Mouse (Mus musculus) macrophage (primary cell): ENCODE data around the gene Gss. TPM values are rescaled to one million over a fixed set of nuclear protein-coding genes. Genes with fewer than 3 reads are reported as not detected.

ENCODE experiments used
- H3K27ac ChIP-seq: fragments of 350-480 bp; formaldehyde crosslinking; 2 replicates; pipeline ENCODE4 v1.9.0; 2021
- H3K36me3 ChIP-seq: fragments of 350-480 bp; formaldehyde crosslinking; 2 replicates; pipeline ENCODE4 v1.9.0; 2021; ENCODE audit errors: inconsistent target
- H3K4me3 ChIP-seq: fragments of 350-480 bp; formaldehyde crosslinking; 2 replicates; pipeline ENCODE4 v1.9.0; 2021; ENCODE audit errors: inconsistent target
- H3K79me2 ChIP-seq: fragments of 350-480 bp; formaldehyde crosslinking; 2 replicates; pipeline ENCODE4 v1.9.0; 2021; ENCODE audit errors: inconsistent target
- WGBS: methylation state at CpG from one replicate; pipeline ENCODE4 v1.1.7; 2026; ENCODE audit warnings: inconsistent platforms; ENCODE audit not compliant: missing documents; 5-methylcytosine and 5-hydroxymethylcytosine counted together
- polyA plus RNA-seq: library from polyadenylated mRNA; stranded (reverse); fragments of 250-400 nt; gene quantifications from 3 replicates; pipeline ENCODE4 v1.2.4, GENCODE M21; 2018; ENCODE audit warnings: inconsistent platforms

The Gss gene
- polyA plus RNA-seq, 1 experiment from 2014 or later: 14.6 TPM

- H3K79me2 ChIP-seq: no peaks in the 10 kb centered on the region
- H3K36me3 ChIP-seq: no peaks in the 10 kb centered on the region
- no peak overlapping the region for H3K27ac ChIP-seq
- no peak overlapping the region for H3K4me3 ChIP-seq
Measured at GRCm38 (mm10) chr2:155536292-155536691, 56.3 kb downstream of the Gss start.

GRCm38 (mm10) chr2:155527367-155527766, 65.2 kb downstream of the Gss start:
- H3K27ac ChIP-seq: no peak overlapping the region
- H3K4me3 ChIP-seq: no peak overlapping the region
- 58% methylated on average over 5 of the region's 5 CpGs for WGBS
- no peaks in the 10 kb centered on the region for H3K79me2 ChIP-seq
- H3K36me3 ChIP-seq: no peaks in the 10 kb centered on the region

GRCm38 (mm10) chr2:155524378-155524777, 68.2 kb downstream of the Gss start:
- 44% methylated on average over 1 of the region's 1 CpGs for WGBS
- Histone ChIP-seq H3K79me2 (no peaks in the 10 kb centered on the region), H3K36me3 (no peaks in the 10 kb centered on the region), H3K4me3 (no peak overlapping the region), H3K27ac (no peak overlapping the region)

- H3K36me3 ChIP-seq: no peaks in the 10 kb centered on the region
- H3K79me2 ChIP-seq: no peaks in the 10 kb centered on the region
- no peak overlapping the region for H3K27ac ChIP-seq
- WGBS: 13% methylated on average over 5 of the region's 5 CpGs
- no peak overlapping the region for H3K4me3 ChIP-seq
Measured at GRCm38 (mm10) chr2:155523706-155524105, 68.9 kb downstream of the Gss start.

- H3K27ac ChIP-seq: peak overlapping the region; percentile 44; the same call in 1 of the 2 replicates
- H3K36me3 ChIP-seq: no peaks in the 10 kb centered on the region
- WGBS: 32% methylated on average over 18 of the region's 18 CpGs
- no peaks in the 10 kb centered on the region for H3K79me2 ChIP-seq
- peak overlapping the region; percentile 72 for H3K4me3 ChIP-seq
Measured at GRCm38 (mm10) chr2:155518531-155519270, 73.9 kb downstream of the Gss start.

- H3K27ac ChIP-seq: peak within 1 kb of the TSS; percentile 54
- H3K4me3 ChIP-seq: peak within 1 kb of the TSS; percentile 72
- no peaks in the 10 kb centered on the region for H3K36me3 ChIP-seq
- no peaks in the 10 kb centered on the region for H3K79me2 ChIP-seq
- WGBS: 2% methylated on average over 70 of the region's 70 CpGs
Measured at GRCm38 (mm10) chr2:155517455-155518423, 74.9 kb downstream of the Gss start, which contains the start of the genes Acss2 and Ggt7. TSS of gene Acss2 (plus strand) at chr2:155517948. TSS of gene Ggt7 (minus strand) at chr2:155518237.

- no peak overlapping the region for H3K4me3 ChIP-seq
Measured at GRCm38 (mm10) chr2:155515941-155516340, 76.7 kb downstream of the Gss start.

GRCm38 (mm10) chr2:155514666-155515065, 77.9 kb downstream of the Gss start:
- no peaks in the 10 kb centered on the region for H3K36me3 ChIP-seq
- H3K4me3 ChIP-seq: no peak overlapping the region
- no peak overlapping the region for H3K27ac ChIP-seq
- H3K79me2 ChIP-seq: no peaks in the 10 kb centered on the region
- WGBS: 4% methylated on average over 21 of the region's 23 CpGs

More at GRCm38 (mm10) chr2:155515941-155516340, 76.7 kb downstream of the Gss start:
- 0% methylated on average over 1 of the region's 1 CpGs for WGBS
- Histone ChIP-seq H3K27ac (no peak overlapping the region), H3K79me2 (no peaks in the 10 kb centered on the region), H3K36me3 (no peaks in the 10 kb centered on the region)

- Histone ChIP-seq H3K36me3 (no peaks in the 10 kb centered on the region), H3K79me2 (no peaks in the 10 kb centered on the region), H3K4me3 (no peak overlapping the region), H3K27ac (no peak overlapping the region)
- 70% methylated on average over 5 of the region's 5 CpGs for WGBS
Measured at GRCm38 (mm10) chr2:155513543-155513942, 79.1 kb downstream of the Gss start.

Other genes with a start within 250 kb of the Gss start
- 26.4 to 67.1 TPM (median 39.7 TPM) in 3 replicates for gene Pigu, start 235.4 kb downstream of the Gss start, polyA plus RNA-seq
- 38.4 to 62.3 TPM (median 55.4 TPM) in 3 replicates for gene Trp53inp2, start 211.8 kb downstream of the Gss start, polyA plus RNA-seq
- gene Ncoa6, start 118.9 kb downstream of the Gss start, polyA plus RNA-seq: 24.8 to 43.9 TPM (median 29.8 TPM) in 3 replicates
- gene Acss2, start 74.9 kb downstream of the Gss start, polyA plus RNA-seq: 2.5 to 12.9 TPM (median 4.1 TPM) in 3 replicates
- gene Ggt7, start 74.6 kb downstream of the Gss start, polyA plus RNA-seq: not detected in 3 replicates
- gene Myh7b, start 18.4 kb upstream of the Gss start, polyA plus RNA-seq: not detected in 3 replicates
- gene Trpc4ap, start 99.6 kb upstream of the Gss start, polyA plus RNA-seq: 75.1 to 96.9 TPM (median 95.0 TPM) in 3 replicates
- 36.4 to 53.2 TPM (median 42.4 TPM) in 3 replicates for gene Edem2, start 136.7 kb upstream of the Gss start, polyA plus RNA-seq
- not detected in 3 replicates for gene Gm17581, start 143.1 kb upstream of the Gss start, polyA plus RNA-seq
- gene Procr, start 158.3 kb upstream of the Gss start, polyA plus RNA-seq: 2.1 to 2.6 TPM (median 2.5 TPM) in 3 replicates
- gene Mmp24, start 182.5 kb upstream of the Gss start, polyA plus RNA-seq: 0.04 TPM in 1 of 3 replicates, not detected in the others
- 37.9 to 45.5 TPM (median 39.4 TPM) in 3 replicates for gene BC029722, start 226.6 kb upstream of the Gss start, polyA plus RNA-seq
- 20.9 to 79.0 TPM (median 44.6 TPM) in 3 replicates for gene Eif6, start 234.1 kb upstream of the Gss start, polyA plus RNA-seq
- not detected in 3 replicates for gene Fam83c, start 242.0 kb upstream of the Gss start, polyA plus RNA-seq